Mouse (Mus musculus) thymus, adult 2 months (tissue): ENCODE measurements at regions not wholly inside any gene's neighbourhood (a gene's known extent, or its start where the extent isn't known, plus 50 kb on each side); places are given as distances from the start of the nearest gene placed in this dataset.
A peak's percentile ranks its signal among the peaks of the same experiment; 100 is the strongest.

ENCODE experiments used
- DNase-seq: peaks from one replicate; pipeline ENCODE4 v3.0.0; 2021
- H3K27ac ChIP-seq: fragments of 200-500 bp; 2 replicates; pipeline ENCODE4 v1.5.1; 2012; ENCODE audit warnings: low read length, control low read depth; ENCODE audit not compliant: control insufficient read depth, insufficient read depth
- H3K27me3 ChIP-seq: fragments of 200-500 bp; 2 replicates; pipeline ENCODE4 v1.6.1; 2012; ENCODE audit warnings: mild to moderate bottlenecking, low read length, moderate library complexity, mixed read lengths; ENCODE audit not compliant: control insufficient read depth, insufficient read depth
- H3K36me3 ChIP-seq: fragments of 200-500 bp; 2 replicates; pipeline ENCODE4 v1.6.1; 2012; ENCODE audit warnings: mild to moderate bottlenecking, low read length, moderate library complexity; ENCODE audit not compliant: control insufficient read depth, insufficient read depth
- H3K4me1 ChIP-seq: fragments of 200-500 bp; replicated peaks from 2 replicates; pipeline ENCODE4 v1.6.1; 2012; ENCODE audit warnings: low read length; ENCODE audit not compliant: control insufficient read depth, insufficient read depth
- H3K4me3 ChIP-seq: fragments of 200-500 bp; 2 replicates; pipeline ENCODE4 v1.5.1; 2012; ENCODE audit warnings: mild to moderate bottlenecking, low read length, control low read depth, moderate library complexity; ENCODE audit not compliant: control insufficient read depth, insufficient read depth
- CTCF ChIP-seq: fragments of 200-500 bp; IDR thresholded peaks from 2 replicates; pipeline ENCODE4 v1.5.1; 2012; ENCODE audit warnings: mild to moderate bottlenecking, control low read depth, low read length, moderate library complexity, borderline replicate concordance; ENCODE audit not compliant: control insufficient read depth, poor library complexity, insufficient read depth; ENCODE audit errors: extremely low read depth
- POLR2A ChIP-seq: fragments of 200-500 bp; IDR thresholded peaks from 2 replicates; pipeline ENCODE4 v1.6.1; 2012; ENCODE audit warnings: mild to moderate bottlenecking, low read length, control low read depth, moderate library complexity; ENCODE audit not compliant: control insufficient read depth, poor library complexity, insufficient read depth; ENCODE audit errors: extremely low read depth
- WGBS: fragments of 180-500 bp; shearing (Covaris S2); methylation state at CpG from one replicate; pipeline ENCODE4 v1.1.7; 2018; 5-methylcytosine and 5-hydroxymethylcytosine counted together

DNA sequence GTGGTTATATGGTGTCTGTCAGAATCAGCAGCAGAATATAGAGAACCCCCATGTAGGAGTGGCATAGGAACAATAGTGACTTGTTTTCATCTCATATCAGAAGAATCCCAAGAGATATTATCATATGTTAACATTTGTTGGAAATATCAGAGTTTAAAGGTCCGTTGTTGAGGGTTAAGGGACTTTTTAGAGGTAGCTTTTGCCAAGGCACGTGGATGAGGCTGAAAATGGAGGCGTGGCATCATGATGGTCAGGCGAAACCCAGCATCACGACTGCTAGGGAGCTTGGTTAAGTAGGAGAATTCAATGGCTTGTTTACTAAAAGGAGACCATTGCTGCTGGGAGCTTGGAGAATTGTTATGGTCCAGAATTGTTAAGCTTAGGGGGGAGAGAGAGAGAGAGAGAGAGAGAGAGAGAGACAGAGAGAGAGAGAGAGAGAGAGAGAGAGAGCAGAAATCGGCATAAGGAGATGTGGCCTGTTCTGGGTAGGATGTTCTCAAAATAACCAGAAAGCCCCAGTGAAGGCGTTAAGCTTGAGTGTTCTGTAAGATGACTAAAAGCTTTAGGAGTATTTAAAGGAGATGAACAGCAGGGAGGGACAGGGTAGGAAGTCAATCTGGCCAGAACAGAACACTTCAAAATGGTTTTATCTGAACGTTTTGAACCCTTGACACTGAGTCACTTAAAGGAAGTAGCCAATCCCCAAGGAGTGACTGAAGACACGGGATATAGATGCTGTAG, 161.7 kb downstream of the Plk2 start:
- Histone ChIP-seq H3K4me3 (no peak overlapping the region), H3K4me1 (peaks cover 5% of the 10 kb centered on the region; the same call in 1 of the 2 replicates), H3K36me3 (no peaks in the 10 kb centered on the region), H3K27ac (no peak overlapping the region), H3K27me3 (no peaks in the 10 kb centered on the region)
- TF ChIP-seq CTCF (no peak), POLR2A (no peak)
- DNase-seq: no peak
- WGBS: 90% methylated on average over 9 of the region's 9 CpGs

DNA sequence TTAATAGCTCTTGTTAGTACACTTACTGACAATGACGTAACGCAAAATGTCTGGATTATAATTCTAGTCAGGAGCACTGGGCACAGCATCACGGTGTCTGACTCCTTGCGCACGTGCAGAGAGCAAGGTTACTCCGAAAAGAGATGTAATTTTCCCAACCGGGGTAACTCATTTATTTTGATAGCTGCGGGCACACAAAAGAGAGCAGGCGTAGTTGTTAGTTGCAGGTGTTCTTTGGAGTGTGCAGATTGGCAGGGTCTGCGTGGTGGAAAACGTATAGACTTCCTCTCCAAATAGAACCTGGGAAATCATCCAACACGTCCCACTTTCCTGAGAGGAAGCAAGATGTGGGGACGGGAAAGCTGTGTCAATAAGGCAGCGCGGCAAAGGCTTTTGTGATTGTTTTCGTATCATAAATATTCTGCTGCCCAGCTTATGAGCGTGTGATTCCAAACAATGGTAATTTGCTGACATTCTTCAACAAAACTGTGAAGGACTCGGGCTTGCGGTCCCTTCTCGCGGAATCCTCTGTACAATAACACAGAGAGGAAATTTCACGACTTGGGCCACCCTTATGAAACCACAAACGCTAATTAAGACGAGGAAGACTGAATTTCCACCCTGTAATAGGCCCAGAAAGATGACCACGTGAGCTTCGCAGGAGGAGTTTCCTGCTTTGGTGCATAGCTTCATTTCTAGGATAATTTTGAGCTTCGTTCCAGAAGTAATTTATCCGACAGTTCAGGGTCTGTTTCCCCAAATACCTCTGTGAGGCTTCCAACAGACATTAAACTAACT, 163.3 kb downstream of the Plk2 start:
- no peak for DNase-seq
- Histone ChIP-seq H3K4me1 (peaks cover 5% of the 10 kb centered on the region; the same call in 1 of the 2 replicates), H3K36me3 (no peaks in the 10 kb centered on the region), H3K4me3 (no peak overlapping the region), H3K27ac (no peak overlapping the region), H3K27me3 (no peaks in the 10 kb centered on the region)
- 29% methylated on average over 28 of the region's 28 CpGs for WGBS
- TF ChIP-seq POLR2A: no peak

DNA sequence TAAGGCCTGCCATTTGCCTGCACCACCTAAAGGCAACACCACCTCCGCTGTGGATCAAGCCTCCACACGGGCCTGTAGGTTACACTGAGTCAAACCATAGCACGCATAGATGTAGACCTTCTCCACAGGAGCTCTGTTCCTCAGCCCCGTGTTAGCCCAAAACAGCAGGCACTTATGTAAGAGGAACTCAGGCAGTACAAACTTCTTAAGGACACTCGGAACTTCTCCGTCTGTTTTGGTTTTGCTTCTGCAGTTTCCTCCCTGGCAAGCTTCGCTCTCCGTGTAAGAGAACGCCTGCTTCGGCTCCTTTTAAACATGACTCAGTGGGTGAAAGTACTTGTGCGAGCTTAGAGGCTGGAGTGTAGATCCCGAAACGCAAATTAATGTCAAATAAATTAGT, 165.7 kb downstream of the Plk2 start:
- Histone ChIP-seq H3K27ac (no peak overlapping the region), H3K36me3 (no peaks in the 10 kb centered on the region), H3K4me1 (peaks cover 10% of the 10 kb centered on the region), H3K4me3 (no peak overlapping the region), H3K27me3 (no peaks in the 10 kb centered on the region)
- 41% methylated on average over 13 of the region's 13 CpGs for WGBS
- TF ChIP-seq POLR2A (no peak), CTCF (no peak)
- no peak for DNase-seq

DNA sequence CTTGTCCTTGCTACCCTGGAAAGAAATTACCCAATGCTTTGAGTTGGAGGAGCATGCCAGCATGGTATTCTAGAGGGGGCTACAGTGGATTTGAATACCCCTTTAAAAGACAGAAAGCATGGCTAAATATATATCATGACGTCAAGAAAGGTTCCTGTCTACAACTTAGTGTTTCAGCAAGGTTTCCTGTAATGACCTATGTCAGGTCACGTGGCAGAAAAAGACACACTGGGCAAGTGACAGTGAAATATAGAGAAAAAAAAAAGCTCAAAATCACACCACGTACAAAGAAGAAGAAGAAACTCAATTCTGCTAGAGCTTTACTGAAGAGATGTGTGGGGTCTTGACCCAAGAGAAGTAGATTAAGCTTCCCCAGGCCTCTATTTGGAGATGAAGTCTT, 167.7 kb downstream of the Plk2 start:
- no peak overlapping the region for H3K27ac ChIP-seq
- H3K27me3 ChIP-seq: no peaks in the 10 kb centered on the region
- H3K36me3 ChIP-seq: no peaks in the 10 kb centered on the region
- H3K4me3 ChIP-seq: no peak overlapping the region
- WGBS: 66% methylated on average over 3 of the region's 3 CpGs
- H3K4me1 ChIP-seq: peaks cover 10% of the 10 kb centered on the region
- DNase-seq: no peak
- no peak for TF ChIP-seq CTCF

DNA sequence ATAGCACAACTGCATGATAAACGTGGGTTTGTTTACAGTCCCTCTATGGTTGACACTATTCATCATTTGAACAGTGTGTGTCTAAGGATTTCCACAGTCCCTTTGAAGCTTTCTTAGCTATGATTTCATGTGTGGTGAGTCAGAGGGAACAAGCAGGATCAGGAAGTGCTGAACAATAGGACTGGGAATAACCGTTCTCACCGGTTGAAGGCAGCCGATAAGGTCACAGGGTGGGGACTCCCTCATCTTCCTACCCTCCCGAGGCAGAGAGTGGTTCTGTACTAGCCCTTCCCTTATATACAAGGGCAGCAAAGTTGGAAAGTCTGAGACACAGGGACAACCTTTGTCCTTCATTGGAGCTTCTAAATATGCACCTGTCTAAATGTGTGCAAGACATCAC, 168.1 kb downstream of the Plk2 start:
- H3K27me3 ChIP-seq: no peaks in the 10 kb centered on the region
- TF ChIP-seq CTCF: no peak
- no peak for TF ChIP-seq POLR2A
- H3K36me3 ChIP-seq: no peaks in the 10 kb centered on the region
- no peak overlapping the region for H3K27ac ChIP-seq
- 90% methylated on average over 5 of the region's 5 CpGs for WGBS
- no peak overlapping the region for H3K4me3 ChIP-seq
- H3K4me1 ChIP-seq: peaks cover 9% of the 10 kb centered on the region
- no peak for DNase-seq

DNA sequence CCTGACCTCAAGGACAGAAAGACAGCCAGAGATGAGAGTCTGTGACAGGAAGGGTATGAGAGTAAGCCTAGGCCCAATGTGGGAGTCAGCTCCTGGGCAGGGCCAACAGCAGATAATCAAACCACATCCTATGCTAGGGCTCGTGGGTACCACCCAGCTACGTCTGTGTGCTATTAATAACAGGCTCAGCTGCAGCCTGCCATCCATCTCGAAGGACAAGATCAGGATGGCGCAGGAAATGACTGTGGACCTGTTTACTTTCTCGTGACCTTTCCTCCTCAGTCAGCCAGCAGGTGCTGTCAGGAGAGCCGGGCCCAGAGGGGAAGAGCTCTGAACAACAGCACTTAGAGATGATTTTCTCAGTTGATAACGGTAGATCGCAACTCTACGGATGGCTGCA, 169.1 kb downstream of the Plk2 start:
- Histone ChIP-seq H3K36me3 (no peaks in the 10 kb centered on the region), H3K27ac (no peak overlapping the region), H3K4me3 (no peak overlapping the region), H3K27me3 (no peaks in the 10 kb centered on the region), H3K4me1 (peaks cover 5% of the 10 kb centered on the region)
- DNase-seq: peak; percentile 12
- no peak for TF ChIP-seq CTCF
- WGBS: 8% methylated on average over 9 of the region's 9 CpGs
